Mouse (Mus musculus) embryonic facial prominence, embryonic 14.5 days (tissue): ENCODE measurements around the gene Uhmk1. TPM values are rescaled to one million over a fixed set of nuclear protein-coding genes. Genes with fewer than 3 reads are reported as not detected.

Experiments used
- ATAC-seq: fragments of 200-750 bp; cut with Nextera tagmentation; 2 replicates; pipeline ENCODE4 v1.8.0; 2017; ENCODE audit warnings: low read depth, moderate number of reproducible peaks, moderate TSS enrichment
- DNase-seq: peaks from one replicate; pipeline ENCODE4 v3.0.0-alpha.2; 2015; ENCODE audit warnings: low spot score
- H3K27ac ChIP-seq: fragments of 300-500 bp; sonication (generic); replicated peaks from 2 replicates; pipeline ENCODE4 v1.5.1; 2014; ENCODE audit warnings: low read depth, mild to moderate bottlenecking, low read length, moderate library complexity
- H3K27me3 ChIP-seq: fragments of 300-500 bp; sonication (generic); replicated peaks from 2 replicates; pipeline ENCODE4 v1.6.1; 2014; ENCODE audit warnings: low read length; ENCODE audit not compliant: control insufficient read depth, insufficient read depth
- H3K36me3 ChIP-seq: fragments of 300-500 bp; sonication (generic); 2 replicates; pipeline ENCODE4 v1.6.1; 2014; ENCODE audit warnings: low read length, mixed read lengths; ENCODE audit not compliant: control insufficient read depth, insufficient read depth
- H3K4me1 ChIP-seq: fragments of 300-500 bp; sonication (generic); 2 replicates; pipeline ENCODE4 v1.6.1; 2014; ENCODE audit warnings: antibody characterized with exemption, low read length; ENCODE audit not compliant: control insufficient read depth, insufficient read depth
- H3K4me2 ChIP-seq: fragments of 300-500 bp; sonication (generic); 2 replicates; pipeline ENCODE4 v1.6.1; 2014; ENCODE audit warnings: low read depth, mild to moderate bottlenecking, low read length, moderate library complexity, mixed read lengths
- H3K4me3 ChIP-seq: fragments of 300-500 bp; sonication (generic); 2 replicates; pipeline ENCODE4 v1.5.1; 2014; ENCODE audit warnings: low read depth, mild to moderate bottlenecking, low read length
- H3K9ac ChIP-seq: fragments of 300-500 bp; sonication (generic); 2 replicates; pipeline ENCODE4 v1.6.1; 2014; ENCODE audit warnings: low read depth, mild to moderate bottlenecking, low read length, moderate library complexity, mixed read lengths
- H3K9me3 ChIP-seq: fragments of 300-500 bp; sonication (generic); 2 replicates; pipeline ENCODE4 v1.6.1; 2016; ENCODE audit warnings: low read length; ENCODE audit not compliant: control insufficient read depth
- WGBS: fragments of 180-500 bp; shearing (Covaris S2); extraction: QIAGEN DNeasy Blood & Tissue Kit; methylation state at CpG from one replicate; pipeline ENCODE4 v1.1.7; 2014; 5-methylcytosine and 5-hydroxymethylcytosine counted together
- polyA plus RNA-seq: library from polyadenylated mRNA; unstranded; fragments of >200 nt; fragmentation: Nextera tagmentation; extraction: Ambion mirVana; gene quantifications from 2 replicates; pipeline ENCODE4 v1.2.1, GENCODE M21; 2014

Gene Uhmk1
- polyA plus RNA-seq, 1 experiment from 2014 or later: 11.2 TPM

- ATAC-seq (no peak), DNase-seq (no peak)
- Histone ChIP-seq H3K36me3 (peaks cover 61% of the 10 kb centered on the region), H3K4me2 (no peak overlapping the region), H3K4me1 (peaks cover 3% of the 10 kb centered on the region; the same call in 1 of the 2 replicates), H3K4me3 (no peak overlapping the region), H3K27me3 (no peaks in the 10 kb centered on the region), H3K9me3 (no peaks in the 10 kb centered on the region), H3K9ac (no peak overlapping the region), H3K27ac (no peak overlapping the region)
- 89% methylated on average over 2 of the region's 2 CpGs for WGBS
Observed at GRCm38 (mm10) chr1:170152552-170152951, 62.6 kb downstream of the Uhmk1 start.

- 81% methylated on average over 6 of the region's 6 CpGs for WGBS
Observed at GRCm38 (mm10) chr1:170150870-170151269, 64.3 kb downstream of the Uhmk1 start.

DNA sequence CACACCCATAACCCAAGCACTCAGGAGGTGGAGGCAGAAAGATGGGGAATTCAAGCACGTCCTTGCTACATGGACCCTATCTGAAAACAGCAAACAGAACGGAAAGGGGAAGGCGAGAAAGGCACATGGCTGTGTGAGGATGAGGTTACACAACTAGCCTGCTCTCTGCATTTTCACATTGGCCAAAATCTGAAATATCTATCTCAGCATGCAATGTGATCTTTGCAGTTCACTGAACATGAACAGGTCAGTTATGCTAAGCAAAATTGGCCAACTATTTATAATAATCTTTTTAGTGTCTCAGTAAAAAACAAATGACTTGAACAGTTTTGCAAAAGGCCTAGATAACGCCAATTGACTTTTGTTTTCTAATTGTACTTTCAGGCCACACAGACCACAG lies 65.4 kb downstream of the Uhmk1 start:
- H3K27me3 ChIP-seq: no peaks in the 10 kb centered on the region
- H3K9me3 ChIP-seq: no peaks in the 10 kb centered on the region
- peaks cover 63% of the 10 kb centered on the region for H3K36me3 ChIP-seq
- no peak overlapping the region for H3K9ac ChIP-seq
- ATAC-seq: no peak
- no peak overlapping the region for H3K4me3 ChIP-seq
- DNase-seq: no peak
- H3K4me1 ChIP-seq: peaks cover 4% of the 10 kb centered on the region; the same call in 1 of the 2 replicates
- WGBS: 87% methylated on average over 4 of the region's 4 CpGs
- H3K27ac ChIP-seq: no peak overlapping the region
- no peak overlapping the region for H3K4me2 ChIP-seq

More at GRCm38 (mm10) chr1:170150870-170151269, 64.3 kb downstream of the Uhmk1 start:
- H3K4me3 ChIP-seq: no peak overlapping the region
- DNase-seq (no peak), ATAC-seq (no peak)
- H3K4me2 ChIP-seq: no peak overlapping the region
- no peak overlapping the region for H3K27ac ChIP-seq
- peaks cover 61% of the 10 kb centered on the region for H3K36me3 ChIP-seq
- no peaks in the 10 kb centered on the region for H3K9me3 ChIP-seq
- H3K27me3 ChIP-seq: no peaks in the 10 kb centered on the region
- no peak overlapping the region for H3K9ac ChIP-seq
- peaks cover 4% of the 10 kb centered on the region; the same call in 1 of the 2 replicates for H3K4me1 ChIP-seq

DNA sequence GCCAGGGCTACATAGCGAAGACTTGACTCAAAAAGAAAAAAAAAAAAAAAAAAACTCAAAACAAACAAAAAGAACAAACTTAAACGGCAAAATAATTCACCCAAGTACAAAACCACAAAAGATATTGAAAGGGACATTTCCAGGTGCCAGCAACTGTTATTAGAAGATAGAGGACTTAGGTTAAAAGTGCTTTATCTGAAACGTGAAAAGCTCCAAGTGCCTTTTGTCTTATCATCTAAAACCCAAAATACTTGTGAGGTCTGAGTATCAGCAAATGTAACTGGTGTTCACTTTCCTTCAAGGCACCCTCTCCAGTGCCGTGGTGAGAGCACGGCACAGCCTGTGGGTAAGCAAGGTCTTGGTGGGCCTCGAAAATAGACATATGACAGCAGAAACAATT lies 66.7 kb downstream of the Uhmk1 start:
- no peak overlapping the region for H3K4me3 ChIP-seq
- no peak overlapping the region for H3K27ac ChIP-seq
- H3K27me3 ChIP-seq: no peaks in the 10 kb centered on the region
- 86% methylated on average over 6 of the region's 6 CpGs for WGBS
- H3K9me3 ChIP-seq: no peaks in the 10 kb centered on the region
- no peak for ATAC-seq
- H3K4me1 ChIP-seq: peaks cover 4% of the 10 kb centered on the region; the same call in 1 of the 2 replicates
- H3K36me3 ChIP-seq: peaks cover 63% of the 10 kb centered on the region
- H3K4me2 ChIP-seq: no peak overlapping the region
- no peak for DNase-seq
- H3K9ac ChIP-seq: no peak overlapping the region

DNA sequence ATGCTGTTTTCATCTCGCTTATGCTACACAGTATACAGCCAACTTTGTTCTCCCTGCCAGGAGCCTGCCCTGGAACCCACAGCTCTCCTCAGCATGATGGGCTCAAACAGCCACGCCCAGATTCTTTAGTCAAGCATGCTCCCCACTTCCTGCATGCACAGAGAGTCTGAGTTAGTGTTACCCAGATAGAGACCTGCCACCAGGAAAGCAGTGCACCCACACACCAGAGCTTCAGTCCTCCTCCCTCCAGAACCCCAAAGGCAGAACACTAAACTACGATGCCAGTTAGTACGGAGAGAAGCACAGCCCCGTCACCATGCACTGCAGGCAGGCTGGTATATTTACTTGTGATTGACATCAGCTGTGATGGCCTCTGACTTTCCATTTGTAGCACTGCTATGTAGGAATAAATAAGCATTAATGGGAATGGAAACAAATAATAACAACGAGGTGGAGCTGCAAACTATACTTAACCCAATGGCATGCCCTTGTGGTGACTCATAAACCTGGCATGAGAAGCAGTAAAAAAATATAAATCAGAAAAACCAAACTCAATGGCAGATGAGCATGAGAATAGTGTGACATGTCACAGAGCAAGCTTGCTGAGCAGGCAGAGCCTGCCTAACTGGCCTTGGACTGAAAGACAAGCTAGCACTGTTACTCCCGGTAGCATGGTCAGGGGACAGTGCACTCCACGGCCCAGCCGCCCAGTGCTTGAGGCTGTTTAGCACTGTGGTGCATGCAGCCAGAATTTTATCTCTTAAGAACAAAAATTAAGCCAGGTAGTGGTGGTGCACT lies 67.3 kb downstream of the Uhmk1 start:
- H3K36me3 ChIP-seq: peaks cover 70% of the 10 kb centered on the region
- 82% methylated on average over 9 of the region's 9 CpGs for WGBS
- no peak overlapping the region for H3K4me2 ChIP-seq
- no peaks in the 10 kb centered on the region for H3K9me3 ChIP-seq
- H3K4me1 ChIP-seq: peaks cover 4% of the 10 kb centered on the region; the same call in 1 of the 2 replicates
- H3K9ac ChIP-seq: no peak overlapping the region
- no peak overlapping the region for H3K4me3 ChIP-seq
- ATAC-seq (no peak), DNase-seq (no peak)
- H3K27me3 ChIP-seq: no peaks in the 10 kb centered on the region
- no peak overlapping the region for H3K27ac ChIP-seq

- Histone ChIP-seq H3K4me2 (no peak overlapping the region), H3K9ac (no peak overlapping the region), H3K9me3 (no peaks in the 10 kb centered on the region), H3K4me1 (peaks cover 4% of the 10 kb centered on the region; the same call in 1 of the 2 replicates), H3K27me3 (no peaks in the 10 kb centered on the region), H3K36me3 (peaks cover 72% of the 10 kb centered on the region), H3K27ac (no peak overlapping the region), H3K4me3 (no peak overlapping the region)
- 93% methylated on average over 4 of the region's 4 CpGs for WGBS
- ATAC-seq (no peak), DNase-seq (no peak)
Observed at GRCm38 (mm10) chr1:170145606-170146005, 69.6 kb downstream of the Uhmk1 start.

Other genes starting within 250 kb of the Uhmk1 start
- 13.9 and 18.0 TPM in 2 replicates for gene Hsd17b7, start 246.2 kb downstream of the Uhmk1 start, polyA plus RNA-seq
- 85.2 and 94.0 TPM in 2 replicates for gene Ddr2, start 104.6 kb downstream of the Uhmk1 start, polyA plus RNA-seq
- gene Uap1, start 40.4 kb downstream of the Uhmk1 start, polyA plus RNA-seq: 72.9 and 75.4 TPM in 2 replicates
- gene Sh2d1b2, start 17.4 kb upstream of the Uhmk1 start, polyA plus RNA-seq: not detected in 2 replicates
- gene Sh2d1b1, start 61.9 kb upstream of the Uhmk1 start, polyA plus RNA-seq: 0.13 and 0.15 TPM in 2 replicates
- gene Gm7694, start 90.9 kb upstream of the Uhmk1 start, polyA plus RNA-seq: 2.9 and 3.0 TPM in 2 replicates
- gene Spata46, start 93.4 kb upstream of the Uhmk1 start, polyA plus RNA-seq: 0.24 and 1.5 TPM in 2 replicates